Mouse (Mus musculus) embryonic facial prominence, embryonic 13.5 days (tissue): Measurements from ENCODE around the gene Rgs17. TPM values are rescaled to one million over a fixed set of nuclear protein-coding genes. Genes with fewer than 3 reads are reported as not detected.

ENCODE experiments used
- ATAC-seq: fragments of 200-750 bp; cut with Nextera tagmentation; 2 replicates; pipeline ENCODE4 v1.8.0; 2017; ENCODE audit warnings: low read depth; ENCODE audit not compliant: insufficient number of reproducible peaks, insufficient read depth, low FRiP score, low TSS enrichment
- H3K27ac ChIP-seq: fragments of 300-500 bp; sonication (generic); 2 replicates; pipeline ENCODE4 v1.5.1; 2015; ENCODE audit warnings: moderate library complexity, mild to moderate bottlenecking, inconsistent platforms
- H3K27me3 ChIP-seq: fragments of 300-500 bp; sonication (generic); 2 replicates; pipeline ENCODE4 v1.6.1; 2015; ENCODE audit warnings: mild to moderate bottlenecking, inconsistent platforms
- H3K36me3 ChIP-seq: fragments of 300-500 bp; sonication (generic); 2 replicates; pipeline ENCODE4 v1.6.1; 2015; ENCODE audit warnings: mild to moderate bottlenecking, inconsistent platforms
- H3K4me1 ChIP-seq: fragments of 300-500 bp; sonication (generic); 2 replicates; pipeline ENCODE4 v1.6.1; 2015; ENCODE audit warnings: inconsistent platforms
- H3K4me2 ChIP-seq: fragments of 300-500 bp; sonication (generic); 2 replicates; pipeline ENCODE4 v1.6.1; 2015; ENCODE audit warnings: moderate library complexity, mild to moderate bottlenecking, inconsistent platforms
- H3K4me3 ChIP-seq: fragments of 300-500 bp; sonication (generic); 2 replicates; pipeline ENCODE4 v1.5.1; 2015; ENCODE audit warnings: mild to moderate bottlenecking, inconsistent platforms
- H3K9ac ChIP-seq: fragments of 300-500 bp; sonication (generic); 2 replicates; pipeline ENCODE4 v1.6.1; 2015; ENCODE audit warnings: mild to moderate bottlenecking, inconsistent platforms
- H3K9me3 ChIP-seq: fragments of 300-500 bp; sonication (generic); 2 replicates; pipeline ENCODE4 v1.6.1; 2016; ENCODE audit warnings: inconsistent platforms
- WGBS: fragments of 180-500 bp; shearing (Covaris S2); methylation state at CpG from one replicate; pipeline ENCODE4 v1.1.7; 2015; ENCODE audit warnings: mixed read lengths; 5-methylcytosine and 5-hydroxymethylcytosine counted together
- polyA plus RNA-seq: library from polyadenylated mRNA; unstranded; fragments of >200 nt; fragmentation: Nextera tagmentation; extraction: Ambion mirVana; gene quantifications from 2 replicates; pipeline ENCODE4 v1.2.1, GENCODE M21; 2015

Rgs17 gene
- polyA plus RNA-seq, 1 experiment from 2014 or later, result 1.6 TPM

- ATAC-seq, result no peak
- H3K4me3 ChIP-seq, result no peak overlapping the region
- 67% methylated on average over 11 of the region's 11 CpGs for WGBS
These were observed 54.1 kb downstream of the Rgs17 start for GRCm38 (mm10) chr10:5867981-5868552.

GRCm38 (mm10) chr10:5865996-5866395 lies 56.2 kb downstream of the Rgs17 start:
- H3K4me1 ChIP-seq, result no peaks in the 10 kb centered on the region
- no peak overlapping the region for H3K4me2 ChIP-seq
- no peak overlapping the region for H3K9ac ChIP-seq
- WGBS, result 56% methylated on average over 2 of the region's 2 CpGs
- no peaks in the 10 kb centered on the region for H3K36me3 ChIP-seq
- no peak for ATAC-seq
- H3K4me3 ChIP-seq, result no peak overlapping the region
- 0 out of 2 replicates have a peak, but pooled peaks cover 5% of the 10 kb centered on the region for H3K9me3 ChIP-seq
- no peak overlapping the region for H3K27ac ChIP-seq
- no peaks in the 10 kb centered on the region for H3K27me3 ChIP-seq

More at GRCm38 (mm10) chr10:5867981-5868552, 54.1 kb downstream of the Rgs17 start:
- Histone ChIP-seq H3K27ac (no peak overlapping the region), H3K27me3 (no peaks in the 10 kb centered on the region), H3K36me3 (no peaks in the 10 kb centered on the region), H3K9ac (no peak overlapping the region), H3K9me3 (no peaks in the 10 kb centered on the region), H3K4me1 (no peaks in the 10 kb centered on the region), H3K4me2 (no peak overlapping the region)

- H3K4me1 ChIP-seq, result no peaks in the 10 kb centered on the region
- ATAC-seq, result no peak
- no peak overlapping the region for H3K4me3 ChIP-seq
- no peak overlapping the region for H3K4me2 ChIP-seq
- 0 out of 2 replicates have a peak, but pooled peaks cover 5% of the 10 kb centered on the region for H3K9me3 ChIP-seq
- H3K36me3 ChIP-seq, result no peaks in the 10 kb centered on the region
- no peaks in the 10 kb centered on the region for H3K27me3 ChIP-seq
- H3K27ac ChIP-seq, result no peak overlapping the region
- no peak overlapping the region for H3K9ac ChIP-seq
- WGBS, result 95% methylated on average over 3 of the region's 3 CpGs
These were observed 59.5 kb downstream of the Rgs17 start for GRCm38 (mm10) chr10:5862669-5863068.

- no peak for ATAC-seq
- no peak overlapping the region for H3K27ac ChIP-seq
- no peaks in the 10 kb centered on the region for H3K4me1 ChIP-seq
- no peak overlapping the region for H3K4me2 ChIP-seq
- no peaks in the 10 kb centered on the region for H3K27me3 ChIP-seq
- H3K9ac ChIP-seq, result no peak overlapping the region
- whole genome bisulfite sequencing, result 77% methylated on average over 3 of the region's 3 CpGs
- no peaks in the 10 kb centered on the region for H3K36me3 ChIP-seq
- 0 out of 2 replicates have a peak, but pooled peaks cover 5% of the 10 kb centered on the region for H3K9me3 ChIP-seq
- H3K4me3 ChIP-seq, result no peak overlapping the region
These were observed 61.4 kb downstream of the Rgs17 start for GRCm38 (mm10) chr10:5860849-5861248.

GRCm38 (mm10) chr10:5859729-5860128 lies 62.5 kb downstream of the Rgs17 start:
- H3K36me3 ChIP-seq, result no peaks in the 10 kb centered on the region
- no peak overlapping the region for H3K9ac ChIP-seq
- H3K9me3 ChIP-seq, result 0 out of 2 replicates have a peak, but pooled peaks cover 5% of the 10 kb centered on the region
- H3K27ac ChIP-seq, result no peak overlapping the region
- H3K27me3 ChIP-seq, result no peaks in the 10 kb centered on the region
- no peak overlapping the region for H3K4me2 ChIP-seq
- H3K4me3 ChIP-seq, result no peak overlapping the region
- ATAC-seq, result no peak
- 71% methylated on average over 4 of the region's 4 CpGs for WGBS
- H3K4me1 ChIP-seq, result no peaks in the 10 kb centered on the region

- no peaks in the 10 kb centered on the region for H3K36me3 ChIP-seq
- no peak overlapping the region for H3K9ac ChIP-seq
- no peak for ATAC-seq
- H3K4me3 ChIP-seq, result no peak overlapping the region
- H3K9me3 ChIP-seq, result 0 out of 2 replicates have a peak, but pooled peaks cover 5% of the 10 kb centered on the region
- H3K4me1 ChIP-seq, result no peaks in the 10 kb centered on the region
- H3K4me2 ChIP-seq, result no peak overlapping the region
- H3K27ac ChIP-seq, result no peak overlapping the region
- 53% methylated on average over 10 of the region's 10 CpGs for WGBS
- H3K27me3 ChIP-seq, result no peaks in the 10 kb centered on the region
These were observed 64.1 kb downstream of the Rgs17 start for GRCm38 (mm10) chr10:5857996-5858549.

GRCm38 (mm10) chr10:5853290-5853868 lies 68.8 kb downstream of the Rgs17 start:
- no peak for ATAC-seq
- 81% methylated on average over 8 of the region's 8 CpGs for WGBS

GRCm38 (mm10) chr10:5846939-5847338 lies 75.3 kb downstream of the Rgs17 start:
- WGBS, result 25% methylated on average over 2 of the region's 2 CpGs
- ATAC-seq, result no peak
- Histone ChIP-seq H3K27me3 (no peaks in the 10 kb centered on the region), H3K4me2 (no peak overlapping the region), H3K9me3 (no peaks in the 10 kb centered on the region), H3K36me3 (no peaks in the 10 kb centered on the region), H3K27ac (no peak overlapping the region), H3K9ac (no peak overlapping the region), H3K4me3 (no peak overlapping the region), H3K4me1 (peaks cover 5% of the 10 kb centered on the region)

More at GRCm38 (mm10) chr10:5853290-5853868, 68.8 kb downstream of the Rgs17 start:
- H3K4me2 ChIP-seq, result no peak overlapping the region
- H3K4me3 ChIP-seq, result no peak overlapping the region
- no peaks in the 10 kb centered on the region for H3K4me1 ChIP-seq
- no peaks in the 10 kb centered on the region for H3K36me3 ChIP-seq
- no peak overlapping the region for H3K27ac ChIP-seq
- H3K9me3 ChIP-seq, result no peaks in the 10 kb centered on the region
- H3K27me3 ChIP-seq, result no peaks in the 10 kb centered on the region
- no peak overlapping the region for H3K9ac ChIP-seq

- no peak overlapping the region for H3K4me3 ChIP-seq
- ATAC-seq, result no peak
These were observed 80.8 kb downstream of the Rgs17 start for GRCm38 (mm10) chr10:5841369-5841768.

GRCm38 (mm10) chr10:5826336-5827025 lies 95.7 kb downstream of the Rgs17 start:
- Histone ChIP-seq H3K36me3 (no peaks in the 10 kb centered on the region), H3K9ac (no peak overlapping the region), H3K9me3 (no peaks in the 10 kb centered on the region), H3K27ac (no peak overlapping the region), H3K4me1 (peaks cover 13% of the 10 kb centered on the region), H3K4me3 (no peak overlapping the region), H3K4me2 (no peak overlapping the region), H3K27me3 (no peaks in the 10 kb centered on the region)
- 71% methylated on average over 6 of the region's 6 CpGs for WGBS
- no peak for ATAC-seq

More at GRCm38 (mm10) chr10:5841369-5841768, 80.8 kb downstream of the Rgs17 start:
- H3K9ac ChIP-seq, result no peak overlapping the region
- no peaks in the 10 kb centered on the region for H3K27me3 ChIP-seq
- no peak overlapping the region for H3K4me2 ChIP-seq
- 83% methylated on average over 4 of the region's 4 CpGs for WGBS
- H3K9me3 ChIP-seq, result no peaks in the 10 kb centered on the region
- no peak overlapping the region for H3K27ac ChIP-seq
- no peaks in the 10 kb centered on the region for H3K36me3 ChIP-seq
- peaks cover 5% of the 10 kb centered on the region for H3K4me1 ChIP-seq

- H3K27ac ChIP-seq, result peak overlapping the region; percentile 85; the same call in 1 of the 2 replicates
- peak overlapping the region; percentile 92 for H3K4me3 ChIP-seq
- peaks cover 17% of the 10 kb centered on the region for H3K4me1 ChIP-seq
- peak overlapping the region; percentile 94 for H3K9ac ChIP-seq
- ATAC-seq, result no peak
- peak overlapping the region; percentile 75 for H3K4me2 ChIP-seq
- H3K9me3 ChIP-seq, result no peaks in the 10 kb centered on the region
- no peaks in the 10 kb centered on the region for H3K27me3 ChIP-seq
- WGBS, result 0% methylated on average over 3 of the region's 3 CpGs
- H3K36me3 ChIP-seq, result peaks cover 6% of the 10 kb centered on the region
These were observed 97.4 kb downstream of the Rgs17 start for GRCm38 (mm10) chr10:5824779-5825178.
